Mouse (Mus musculus): Measurements from ENCODE around the gene Ncan.

The Ncan gene

GRCm38 (mm10) chr8:70129309-70129952, 8.8 kb upstream of the Ncan start:
- in situ Hi-C loops (cut with MboI; ENCODE audit: low sequenced_read_pairs), result no loop called here

- in situ Hi-C loops (cut with MboI; ENCODE audit: low sequenced_read_pairs), result no loop called here
Measured at GRCm38 (mm10) chr8:70128435-70128834, 7.8 kb upstream of the Ncan start.

- in situ Hi-C loops (cut with MboI; ENCODE audit: low sequenced_read_pairs), result no loop called here
Measured at GRCm38 (mm10) chr8:70124992-70125391, 4.3 kb upstream of the Ncan start.

- in situ Hi-C loops (cut with MboI; ENCODE audit: low sequenced_read_pairs), result no loop called here
Measured at GRCm38 (mm10) chr8:70122863-70123262, 2.2 kb upstream of the Ncan start.

- in situ Hi-C loops (cut with MboI; ENCODE audit: low sequenced_read_pairs), result no loop called here
Measured at GRCm38 (mm10) chr8:70118726-70119700, 1.7 kb downstream of the Ncan start.

GRCm38 (mm10) chr8:70117611-70118010, 3.1 kb downstream of the Ncan start:
- in situ Hi-C loops (cut with MboI; ENCODE audit: low sequenced_read_pairs), result no loop called here

GRCm38 (mm10) chr8:70114892-70115291, 5.8 kb downstream of the Ncan start:
- in situ Hi-C loops (cut with MboI; ENCODE audit: low sequenced_read_pairs), result no loop called here

GRCm38 (mm10) chr8:70114488-70114887, 6.2 kb downstream of the Ncan start:
- in situ Hi-C loops (cut with MboI; ENCODE audit: low sequenced_read_pairs), result no loop called here

GRCm38 (mm10) chr8:70112401-70113016, 8.2 kb downstream of the Ncan start:
- in situ Hi-C loops (cut with MboI; ENCODE audit: low sequenced_read_pairs), result no loop called here

GRCm38 (mm10) chr8:70111192-70111795, 9.4 kb downstream of the Ncan start:
- in situ Hi-C loops (cut with MboI; ENCODE audit: low sequenced_read_pairs), result no loop called here

GRCm38 (mm10) chr8:70110451-70110850, 10.2 kb downstream of the Ncan start:
- in situ Hi-C loops (cut with MboI; ENCODE audit: low sequenced_read_pairs), result no loop called here

- in situ Hi-C loops (cut with MboI; ENCODE audit: low sequenced_read_pairs), result no loop called here
Measured at GRCm38 (mm10) chr8:70104922-70105321, 15.8 kb downstream of the Ncan start.

- in situ Hi-C loops (cut with MboI; ENCODE audit: low sequenced_read_pairs), result no loop called here
Measured at GRCm38 (mm10) chr8:70104506-70104905, 16.2 kb downstream of the Ncan start.

- in situ Hi-C loops (cut with MboI; ENCODE audit: low sequenced_read_pairs), result no loop called here
Measured at GRCm38 (mm10) chr8:70100241-70100640, 20.4 kb downstream of the Ncan start.

GRCm38 (mm10) chr8:70099276-70099675, 21.4 kb downstream of the Ncan start:
- in situ Hi-C loops (cut with MboI; ENCODE audit: low sequenced_read_pairs), result no loop called here

- in situ Hi-C loops (cut with MboI; ENCODE audit: low sequenced_read_pairs), result no loop called here
Measured at GRCm38 (mm10) chr8:70092786-70093185, 27.9 kb downstream of the Ncan start.

GRCm38 (mm10) chr8:70089296-70089960, 31.2 kb downstream of the Ncan start:
- in situ Hi-C loops (cut with MboI; ENCODE audit: low sequenced_read_pairs), result no loop called here

GRCm38 (mm10) chr8:70087836-70088650, 32.6 kb downstream of the Ncan start:
- in situ Hi-C loops (cut with MboI; ENCODE audit: low sequenced_read_pairs), result no loop called here

GRCm38 (mm10) chr8:70087237-70087636, 33.4 kb downstream of the Ncan start:
- in situ Hi-C loops (cut with MboI; ENCODE audit: low sequenced_read_pairs), result no loop called here

- in situ Hi-C loops (cut with MboI; ENCODE audit: low sequenced_read_pairs), result no loop called here
Measured at GRCm38 (mm10) chr8:70086151-70086550, 34.5 kb downstream of the Ncan start.

Data from CH12F3 (cell line).